Comparison of ENCODE assay signal across 16 mouse cellular contexts in the genomic region with DNA sequence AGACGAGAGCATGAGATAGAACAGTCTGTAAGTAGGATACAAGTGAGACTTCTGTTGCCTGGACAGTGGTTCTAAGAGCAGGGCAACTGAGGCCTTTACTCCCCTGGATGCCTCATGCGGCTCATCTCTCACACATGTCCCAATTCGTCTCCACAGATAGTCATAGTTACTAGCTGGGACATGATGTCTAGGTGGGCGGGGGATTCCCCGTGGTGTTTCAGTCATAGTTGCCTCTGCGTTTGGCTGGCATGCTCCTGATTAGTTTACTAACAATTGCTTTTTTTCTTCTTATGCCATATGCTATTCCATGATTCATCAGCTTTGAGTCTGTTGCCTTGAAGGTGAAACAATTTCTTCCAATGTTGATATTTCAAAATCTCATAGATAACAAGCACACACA.
DNase-seq lines count a peak whose midpoint lies in the region; ATAC-seq lines count a peak whose summit lies in the region.
"Had no signal": no experiment of that assay in that cellular context is flagged by ENCODE, and none has a peak within 500 bp of the region (broad histone marks: within the 10 kb centered on the region; RNA-seq: fewer than 3 reads in every experiment).

No protein-coding gene starts in this region.

- peak; percentile 72 for ATAC-seq in frontal cortex, adult (ENCODE audit: low TSS enrichment)
- no peak for ATAC-seq in megakaryocyte, adult 5-6 weeks (ENCODE audit: poor library complexity, severe bottlenecking)
- ATAC-seq: midbrain, embryonic 13.5 days had no signal

- no peak for DNase-seq in frontal cortex, postnatal 14 days (ENCODE audit: low spot score in 2 of 2)
- peak; percentile 26 for DNase-seq in Muller cell, postnatal 12 days (ENCODE audit: inconsistent ontology term)
- peak; percentile 64 for DNase-seq in layer of hippocampus, adult 9-10 months (ENCODE audit: low spot score)
- peak; percentile 34 to 48 for DNase-seq in right cerebral cortex, postnatal 10 days (ENCODE audit: low spot score in 2 of 2)
- DNase-seq in c-Kit-positive CD71-positive TER-119-positive erythroid progenitor cells, embryonic 14.5 days (ENCODE audit: low spot score), result no peak
- DNase-seq in cerebellum, adult 18-20 months, result no peak
- DNase-seq: adrenal gland, postnatal 10 days; cerebellum, postnatal 25 days; gastrocnemius, adult 2 months; heart, postnatal 14 days; kidney, adult 2 months; lung, postnatal 4 days; thymus, adult 18-20 months had no signal

Comparison
In these comparisons a context has a peak if more than half of its experiments do, and no peak if none do; other contexts are left out.
1. DNase-seq: peak in Muller cell, postnatal 12 days (single experiment), layer of hippocampus, adult 9-10 months (single experiment) and right cerebral cortex, postnatal 10 days (2 of 2); none in frontal cortex, postnatal 14 days (0 of 2), c-Kit-positive CD71-positive TER-119-positive erythroid progenitor cells, embryonic 14.5 days (single experiment) and cerebellum, adult 18-20 months (0 of 2).